Mouse (Mus musculus): ENCODE data around the gene Asb10. TPM values are rescaled to one million over a fixed set of nuclear protein-coding genes. Genes with fewer than 3 reads are reported as not detected.

The Asb10 gene
- polyA plus RNA-seq, 1 experiment from 2014 or later: 6.3 TPM

DNA sequence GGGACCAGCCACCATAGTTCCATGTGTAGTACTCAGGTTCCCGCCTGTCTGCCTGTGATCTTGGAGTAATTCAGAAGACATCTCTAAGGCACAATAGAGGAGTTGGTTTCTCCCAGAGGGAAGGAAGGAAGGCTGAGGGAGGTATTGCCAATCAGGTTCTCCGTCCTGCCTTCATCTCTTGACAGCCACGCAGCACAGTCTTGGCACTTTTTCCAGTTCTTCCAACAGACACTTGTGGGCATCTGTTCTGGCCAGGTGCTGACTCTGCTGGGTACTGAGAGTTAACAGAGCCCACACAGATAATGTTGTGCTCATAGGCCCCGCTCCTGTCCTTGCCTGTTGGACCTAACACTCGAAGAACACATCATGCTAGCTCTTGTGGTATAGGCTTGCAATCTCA, 54.0 kb downstream of the Asb10 start:
- peaks cover 80% of the 10 kb centered on the region for H3K36me3 ChIP-seq (ENCODE audit: control insufficient read depth, insufficient read depth, low read length)
- no peak overlapping the region for H3K4me3 ChIP-seq (ENCODE audit: control insufficient read depth in 1 of 2, insufficient read depth in 1 of 2, low read depth in 1 of 2, low read length in 2 of 2)
- 84% methylated on average over 5 of the region's 5 CpGs for WGBS
- peaks cover 0 to 2% of the 10 kb centered on the region in 2 experiments; a peak in 2 of 4 replicates for H3K4me1 ChIP-seq (ENCODE audit: control insufficient read depth in 2 of 2, insufficient read depth in 2 of 2, low read length in 2 of 2)
- H3K27me3 ChIP-seq (ENCODE audit: control insufficient read depth, insufficient read depth, low read length): peaks cover 6% of the 10 kb centered on the region; the same call in 1 of the 2 replicates
- H3K27ac ChIP-seq (replicated peaks in 1 of 2; ENCODE audit: control insufficient read depth in 1 of 2, insufficient read depth in 1 of 2, low read depth in 2 of 2, low read length in 2 of 2): no peak overlapping the region
- H3K9me3 ChIP-seq (ENCODE audit: control insufficient read depth, low read length): no peaks in the 10 kb centered on the region
- H3K9ac ChIP-seq (ENCODE audit: low read length): no peak overlapping the region
- no peak for ATAC-seq (ENCODE audit: insufficient number of reproducible peaks, insufficient read depth, low FRiP score, low read depth)
- no peak overlapping the region for H3K4me2 ChIP-seq (ENCODE audit: low read length)

DNA sequence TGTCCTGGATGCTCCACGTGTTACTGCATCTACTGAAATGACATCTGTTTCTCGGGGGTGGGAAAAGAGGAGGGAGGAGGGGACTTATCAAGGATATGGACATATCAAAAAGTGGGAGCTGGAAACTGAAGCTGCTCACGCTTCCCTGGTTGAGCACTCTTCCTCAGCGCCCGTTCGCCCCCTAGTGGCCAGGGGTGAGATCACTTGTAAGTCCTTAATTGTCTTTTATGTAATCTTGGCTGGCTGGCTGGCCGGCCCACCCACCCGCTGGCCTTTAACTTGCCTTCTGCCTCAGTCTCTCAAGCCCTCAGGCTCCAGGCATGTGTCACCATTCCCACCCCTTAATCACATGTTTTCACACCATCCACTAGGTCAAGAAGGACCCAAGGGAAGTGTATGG, 54.7 kb downstream of the Asb10 start:
- H3K4me1 ChIP-seq (ENCODE audit: control insufficient read depth in 2 of 2, insufficient read depth in 2 of 2, low read length in 2 of 2): peaks cover 0 to 2% of the 10 kb centered on the region in 2 experiments; a peak in 2 of 4 replicates
- H3K4me2 ChIP-seq (ENCODE audit: low read length): no peak overlapping the region
- no peak overlapping the region for H3K27ac ChIP-seq (replicated peaks in 1 of 2; ENCODE audit: control insufficient read depth in 1 of 2, insufficient read depth in 1 of 2, low read depth in 2 of 2, low read length in 2 of 2)
- no peak overlapping the region for H3K9ac ChIP-seq (ENCODE audit: low read length)
- H3K9me3 ChIP-seq (ENCODE audit: control insufficient read depth, low read length): no peaks in the 10 kb centered on the region
- no peak overlapping the region for H3K4me3 ChIP-seq (ENCODE audit: control insufficient read depth in 1 of 2, insufficient read depth in 1 of 2, low read depth in 1 of 2, low read length in 2 of 2)
- peaks cover 6% of the 10 kb centered on the region; the same call in 1 of the 2 replicates for H3K27me3 ChIP-seq (ENCODE audit: control insufficient read depth, insufficient read depth, low read length)
- H3K36me3 ChIP-seq (ENCODE audit: control insufficient read depth, insufficient read depth, low read length): peaks cover 79% of the 10 kb centered on the region
- ATAC-seq (ENCODE audit: insufficient number of reproducible peaks, insufficient read depth, low FRiP score, low read depth): no peak
- 5% methylated on average over 8 of the region's 8 CpGs for WGBS

DNA sequence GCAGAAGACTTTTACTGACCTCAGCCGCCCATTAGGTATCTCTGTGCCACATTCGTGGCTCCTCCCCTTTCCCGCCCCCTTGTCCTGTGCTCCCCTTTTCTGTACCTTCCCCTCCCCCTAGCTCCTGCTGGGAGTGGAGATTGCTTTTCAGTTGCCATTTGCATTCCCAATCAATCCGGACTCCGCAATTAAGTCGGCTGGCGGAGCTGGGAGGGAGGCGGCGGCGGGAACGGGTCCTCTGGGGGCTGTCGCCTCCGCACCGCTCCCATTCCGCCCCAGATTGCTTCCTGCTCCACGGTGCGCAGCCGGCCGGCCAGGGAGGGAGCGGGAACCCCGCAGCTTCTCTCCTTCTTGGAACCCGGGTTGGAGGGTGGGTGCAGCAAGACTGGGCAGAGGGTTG, 55.8 kb downstream of the Asb10 start:
- Histone ChIP-seq H3K27me3 (ENCODE audit: control insufficient read depth, insufficient read depth, low read length) (peaks cover 6% of the 10 kb centered on the region; the same call in 1 of the 2 replicates), H3K36me3 (ENCODE audit: control insufficient read depth, insufficient read depth, low read length) (peaks cover 79% of the 10 kb centered on the region), H3K4me2 (ENCODE audit: low read length) (peak overlapping the region; percentile 40), H3K27ac (replicated peaks in 1 of 2; ENCODE audit: control insufficient read depth in 1 of 2, insufficient read depth in 1 of 2, low read depth in 2 of 2, low read length in 2 of 2) (no peak overlapping the region), H3K9ac (ENCODE audit: low read length) (0 out of 2 replicates have a peak overlapping the region, but pooled peaks have one; percentile 28), H3K4me1 (ENCODE audit: control insufficient read depth in 2 of 2, insufficient read depth in 2 of 2, low read length in 2 of 2) (peaks cover 0 to 2% of the 10 kb centered on the region in 2 experiments; a peak in 2 of 4 replicates), H3K4me3 (ENCODE audit: control insufficient read depth in 1 of 2, insufficient read depth in 1 of 2, low read depth in 1 of 2, low read length in 2 of 2) (no peak overlapping the region), H3K9me3 (ENCODE audit: control insufficient read depth, low read length) (no peaks in the 10 kb centered on the region)
- WGBS: 38% methylated on average over 22 of the region's 22 CpGs
- no peak for ATAC-seq (ENCODE audit: insufficient number of reproducible peaks, insufficient read depth, low FRiP score, low read depth)

DNA sequence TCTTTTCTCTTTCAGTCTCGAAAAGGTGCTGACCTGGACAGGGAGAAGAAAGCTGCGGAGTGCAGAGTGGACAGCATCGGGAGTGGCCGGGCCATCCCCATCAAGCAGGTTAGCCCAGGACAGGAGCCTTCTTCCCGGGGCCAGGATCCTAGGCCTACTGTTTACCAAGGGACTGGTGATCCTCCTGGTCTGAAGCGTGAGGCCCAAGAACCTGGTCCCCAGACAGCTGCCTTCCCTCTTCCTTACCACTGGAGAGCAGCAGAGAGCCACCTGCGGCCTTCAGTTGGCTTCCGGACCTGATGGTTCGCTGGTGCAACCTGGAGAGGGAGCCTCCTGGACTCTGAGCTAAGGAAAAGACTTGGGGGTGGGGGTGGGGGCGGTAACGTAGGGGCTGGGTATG, 57.5 kb downstream of the Asb10 start:
- H3K27me3 ChIP-seq (ENCODE audit: control insufficient read depth, insufficient read depth, low read length): peaks cover 6% of the 10 kb centered on the region; the same call in 1 of the 2 replicates
- WGBS: 32% methylated on average over 11 of the region's 11 CpGs
- peaks cover 79% of the 10 kb centered on the region for H3K36me3 ChIP-seq (ENCODE audit: control insufficient read depth, insufficient read depth, low read length)
- no peak overlapping the region for H3K4me2 ChIP-seq (ENCODE audit: low read length)
- peaks cover 0 to 2% of the 10 kb centered on the region in 2 experiments; a peak in 2 of 4 replicates for H3K4me1 ChIP-seq (ENCODE audit: control insufficient read depth in 2 of 2, insufficient read depth in 2 of 2, low read length in 2 of 2)
- no peak overlapping the region for H3K4me3 ChIP-seq (ENCODE audit: control insufficient read depth in 1 of 2, insufficient read depth in 1 of 2, low read depth in 1 of 2, low read length in 2 of 2)
- no peaks in the 10 kb centered on the region for H3K9me3 ChIP-seq (ENCODE audit: control insufficient read depth, low read length)
- no peak overlapping the region for H3K9ac ChIP-seq (ENCODE audit: low read length)
- no peak; the same call in 1 of the 2 replicates for ATAC-seq (ENCODE audit: insufficient number of reproducible peaks, insufficient read depth, low FRiP score, low read depth)
- H3K27ac ChIP-seq (replicated peaks in 1 of 2; ENCODE audit: control insufficient read depth in 1 of 2, insufficient read depth in 1 of 2, low read depth in 2 of 2, low read length in 2 of 2): no peak overlapping the region

Other genes starting within 250 kb of the Asb10 start
- 23.5 and 32.9 TPM in 2 replicates for gene Kcnh2, start 189.4 kb downstream of the Asb10 start, polyA plus RNA-seq (2014; fragmentation: Nextera tagmentation; extraction: Ambion mirVana)
- gene Nos3, start 176.2 kb downstream of the Asb10 start, polyA plus RNA-seq (2014; fragmentation: Nextera tagmentation; extraction: Ambion mirVana): 27.7 and 28.2 TPM in 2 replicates
- gene Atg9b, start 148.8 kb downstream of the Asb10 start, polyA plus RNA-seq (2014; fragmentation: Nextera tagmentation; extraction: Ambion mirVana): 1.0 and 1.5 TPM in 2 replicates
- gene Abcb8, start 147.3 kb downstream of the Asb10 start, polyA plus RNA-seq (2014; fragmentation: Nextera tagmentation; extraction: Ambion mirVana): 52.7 and 56.1 TPM in 2 replicates
- 0.12 TPM in 1 of 2 replicates, not detected in the other for gene Asic3, start 127.6 kb downstream of the Asb10 start, polyA plus RNA-seq (2014; fragmentation: Nextera tagmentation; extraction: Ambion mirVana)
- 28.6 and 31.0 TPM in 2 replicates for gene Cdk5, start 117.4 kb downstream of the Asb10 start, polyA plus RNA-seq (2014; fragmentation: Nextera tagmentation; extraction: Ambion mirVana)
- 18.7 and 20.4 TPM in 2 replicates for gene Slc4a2, start 117.1 kb downstream of the Asb10 start, polyA plus RNA-seq (2014; fragmentation: Nextera tagmentation; extraction: Ambion mirVana)
- 157 and 181 TPM in 2 replicates for gene Fastk, start 95.7 kb downstream of the Asb10 start, polyA plus RNA-seq (2014; fragmentation: Nextera tagmentation; extraction: Ambion mirVana)
- gene Tmub1, start 93.1 kb downstream of the Asb10 start, polyA plus RNA-seq (2014; fragmentation: Nextera tagmentation; extraction: Ambion mirVana): 18.3 and 20.5 TPM in 2 replicates
- gene Agap3, start 88.8 kb downstream of the Asb10 start, polyA plus RNA-seq (2014; fragmentation: Nextera tagmentation; extraction: Ambion mirVana): 36.7 and 38.7 TPM in 2 replicates
- gene Gbx1, start 13.8 kb downstream of the Asb10 start, polyA plus RNA-seq (2014; fragmentation: Nextera tagmentation; extraction: Ambion mirVana): 0.05 and 0.07 TPM in 2 replicates
- gene 4931409K22Rik, start 15.8 kb upstream of the Asb10 start, polyA plus RNA-seq (2014; fragmentation: Nextera tagmentation; extraction: Ambion mirVana): not detected in 2 replicates
- gene Abcf2, start 36.5 kb upstream of the Asb10 start, polyA plus RNA-seq (2014; fragmentation: Nextera tagmentation; extraction: Ambion mirVana): 57.4 and 60.8 TPM in 2 replicates
- gene Chpf2, start 45.8 kb upstream of the Asb10 start, polyA plus RNA-seq (2014; fragmentation: Nextera tagmentation; extraction: Ambion mirVana): 8.6 and 8.9 TPM in 2 replicates
- 71.0 and 78.4 TPM in 2 replicates for gene Smarcd3, start 83.4 kb upstream of the Asb10 start, polyA plus RNA-seq (2014; fragmentation: Nextera tagmentation; extraction: Ambion mirVana)
- gene Nub1, start 144.6 kb upstream of the Asb10 start, polyA plus RNA-seq (2014; fragmentation: Nextera tagmentation; extraction: Ambion mirVana): 27.5 and 28.0 TPM in 2 replicates
- gene Wdr86, start 189.7 kb upstream of the Asb10 start, polyA plus RNA-seq (2014; fragmentation: Nextera tagmentation; extraction: Ambion mirVana): 7.7 and 9.6 TPM in 2 replicates
- gene Crygn, start 217.0 kb upstream of the Asb10 start, polyA plus RNA-seq (2014; fragmentation: Nextera tagmentation; extraction: Ambion mirVana): 1.5 TPM in 1 of 2 replicates, not detected in the other

Measured in heart, embryonic 14.5 days (tissue).